Mouse (Mus musculus): ENCODE results near the gene 9330182L06Rik.

9330182L06Rik gene

DNA sequence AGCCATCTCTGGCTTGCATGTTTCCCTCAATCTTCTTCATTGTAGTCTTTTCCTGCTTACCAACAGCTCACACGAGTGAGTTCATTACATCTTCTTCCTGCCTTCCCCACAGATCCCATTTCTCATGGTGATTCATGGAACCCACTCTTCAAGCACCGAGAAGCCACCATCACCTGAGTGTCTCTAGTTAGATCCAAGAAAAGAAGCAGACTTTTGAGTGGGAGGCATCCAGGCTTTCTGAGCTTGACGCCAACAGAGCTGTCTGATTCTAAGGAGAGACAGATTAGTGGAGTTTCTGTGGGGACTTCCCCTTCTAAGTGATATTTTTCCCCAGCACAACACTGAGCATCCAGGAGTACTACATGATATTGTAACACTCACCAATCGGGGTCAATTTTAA lies 259.6 kb downstream of the 9330182L06Rik start:
- DNase-seq (ENCODE audit: low read depth in 1 of 2, low spot score in 2 of 2): no peak

Data from monocyte, adult 2 months (primary cell).